Mouse (Mus musculus) left cerebral cortex, postnatal 10 days (tissue): ENCODE measurements at regions not wholly inside any gene's neighbourhood (a gene's known extent, or its start where the extent isn't known, plus 50 kb on each side); places are given as distances from the start of the nearest gene placed in this dataset.

Experiments used
- DNase-seq, 2 experiments: peaks; one replicate each; pipeline ENCODE4 v3.0.0; 2021 to 2022; ENCODE audit warnings: low spot score in 2 of 2, mixed read lengths in 1 of 2; ENCODE audit errors: extremely low spot score in 1 of 2
- intact Hi-C: fragments of 180-260 bp; cut with DNase I; formaldehyde crosslinking; loops from one replicate; pipeline ENCODE4 v1.15.1; 2025

DNA sequence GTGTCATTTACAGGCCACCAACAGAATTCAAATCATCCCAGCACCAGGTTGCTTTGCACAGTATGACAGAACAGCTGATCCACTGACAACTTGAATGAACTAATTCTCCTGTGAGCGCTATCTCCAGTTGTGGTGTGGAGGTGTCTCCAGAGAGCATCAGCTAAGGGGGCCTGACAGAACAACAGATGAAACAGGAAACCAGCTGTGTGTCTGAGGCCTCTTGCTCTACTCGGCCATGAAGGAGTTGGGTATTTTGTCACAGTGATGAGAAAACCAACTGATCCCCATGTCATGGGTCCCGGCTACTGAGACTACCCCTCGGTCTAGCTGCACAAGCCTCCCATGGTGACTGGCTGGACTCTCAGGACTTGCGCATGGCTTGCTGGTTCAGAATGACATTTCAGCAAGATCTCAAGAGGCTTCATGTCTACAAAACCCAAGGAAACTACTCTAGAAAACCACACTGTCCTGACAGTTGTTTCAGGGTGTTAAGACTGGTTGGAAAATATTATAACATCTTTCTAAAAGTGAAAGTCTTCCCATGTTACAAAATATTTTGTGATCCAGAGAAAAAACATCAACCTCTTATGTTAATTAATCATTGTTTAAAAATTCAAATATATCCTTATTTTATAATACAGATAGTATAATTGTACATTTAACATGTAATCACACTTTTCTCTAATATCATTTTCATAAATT lies 113.9 kb upstream of the Ufm1 start:
- intact Hi-C loops: no loop called here
- no peak for DNase-seq

DNA sequence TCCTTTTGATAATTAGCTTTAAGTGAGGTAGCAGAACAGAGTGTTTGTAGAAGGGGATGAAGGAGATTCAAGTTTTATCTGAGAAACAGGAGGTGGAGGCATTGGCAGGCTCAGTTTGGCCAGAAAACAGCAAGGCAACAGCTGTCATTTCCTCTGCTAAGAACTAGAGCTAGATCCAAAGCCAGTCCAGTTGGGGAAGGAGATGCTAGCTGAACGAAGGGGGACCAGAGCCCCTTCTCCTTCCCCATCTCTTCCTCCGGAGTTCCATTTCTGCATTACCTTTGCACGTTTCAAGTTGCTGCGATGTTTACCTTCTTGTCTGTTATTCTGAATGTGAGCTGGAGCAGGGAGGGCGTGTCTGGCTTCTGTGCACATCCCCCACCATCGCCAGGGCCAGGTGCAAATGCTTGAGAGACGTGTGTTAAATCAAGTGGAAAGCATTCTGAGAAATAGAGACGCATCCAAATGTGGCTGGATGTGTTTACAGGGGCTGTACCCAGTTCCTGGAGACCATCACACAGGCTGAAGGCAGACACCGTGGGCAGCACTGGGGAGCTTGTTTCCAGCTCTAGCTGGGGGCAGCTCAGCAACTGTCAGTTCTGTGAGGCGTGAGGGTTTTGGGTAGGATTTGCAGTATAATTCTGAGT lies 111.4 kb upstream of the Ufm1 start:
- intact Hi-C loops: no loop called here

DNA sequence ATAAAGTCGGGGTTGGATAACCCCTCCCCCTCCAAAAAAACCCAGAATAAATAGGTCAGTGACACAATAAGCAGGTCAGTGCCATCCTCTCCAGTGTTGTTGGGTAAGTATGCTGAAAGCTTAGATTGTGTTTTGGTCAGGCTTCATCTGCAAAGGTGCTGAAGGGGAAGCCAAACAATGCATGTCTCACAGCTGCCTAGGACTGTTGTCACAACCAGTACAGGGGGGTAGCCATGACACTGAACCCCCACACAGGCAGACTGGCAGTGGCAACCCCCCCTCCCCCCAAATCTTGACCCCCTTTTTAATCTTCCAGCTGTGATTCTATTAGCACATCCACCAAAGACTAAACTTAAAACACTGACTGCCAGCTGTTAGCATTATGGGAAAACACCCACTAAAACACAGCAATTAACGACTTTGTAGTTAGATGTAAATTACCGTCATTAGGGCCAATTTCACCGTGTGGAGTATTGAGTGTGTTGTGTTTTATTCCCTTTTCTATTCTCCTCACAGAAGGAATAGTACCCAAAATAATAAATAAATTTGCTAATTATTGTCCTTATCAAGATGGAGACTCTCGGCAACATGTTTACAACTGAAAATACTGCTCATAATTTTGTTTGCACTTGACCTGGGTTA lies 105.5 kb upstream of the Ufm1 start:
- no peak for DNase-seq
- intact Hi-C loops: no loop called here

More for the DNA sequence above, 111.4 kb upstream of the Ufm1 start:
- DNase-seq: peak in 1 of 2 experiments; percentile 4

DNA sequence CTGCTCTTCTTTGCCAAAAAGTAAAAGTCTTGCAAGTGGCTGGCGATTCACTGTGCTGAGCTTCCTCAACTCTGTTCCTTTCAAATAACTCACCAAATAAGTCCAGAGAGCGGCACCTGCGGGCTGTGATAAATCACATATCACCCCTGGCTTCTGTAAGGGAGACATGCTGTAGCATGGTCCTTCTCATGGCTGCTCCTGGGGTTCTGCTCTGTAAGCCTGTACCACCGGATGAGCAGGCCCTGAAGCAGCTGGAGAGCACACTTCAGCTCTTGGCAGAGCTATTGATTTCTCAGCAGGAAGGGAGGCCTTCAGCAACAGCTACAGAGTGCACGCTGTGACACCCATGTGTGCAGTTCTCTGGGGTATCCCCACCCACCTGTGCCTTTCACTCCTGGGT lies 101.5 kb upstream of the Ufm1 start:
- DNase-seq: no peak
- intact Hi-C loops: no loop called here

DNA sequence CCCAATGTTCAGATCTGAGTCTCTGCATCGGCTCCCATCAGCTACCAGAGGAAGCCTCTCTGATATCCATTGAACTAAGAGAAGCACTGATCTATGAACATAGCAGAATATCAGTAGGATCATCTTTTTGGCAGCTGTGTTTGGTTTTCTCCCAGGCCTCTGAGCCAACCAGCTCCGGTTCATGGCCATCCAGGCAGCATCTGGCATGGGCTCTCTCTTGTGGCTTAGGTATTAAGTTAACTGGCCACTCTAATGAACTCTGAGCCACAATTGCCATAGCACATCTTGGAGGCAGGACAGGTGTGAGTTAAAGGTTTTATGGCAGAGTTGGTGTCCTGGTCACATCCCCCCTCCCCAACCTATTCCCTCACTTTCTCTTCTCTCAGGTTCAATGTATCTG lies 90.2 kb upstream of the Ufm1 start:
- intact Hi-C loops: no loop called here
- no peak for DNase-seq

DNA sequence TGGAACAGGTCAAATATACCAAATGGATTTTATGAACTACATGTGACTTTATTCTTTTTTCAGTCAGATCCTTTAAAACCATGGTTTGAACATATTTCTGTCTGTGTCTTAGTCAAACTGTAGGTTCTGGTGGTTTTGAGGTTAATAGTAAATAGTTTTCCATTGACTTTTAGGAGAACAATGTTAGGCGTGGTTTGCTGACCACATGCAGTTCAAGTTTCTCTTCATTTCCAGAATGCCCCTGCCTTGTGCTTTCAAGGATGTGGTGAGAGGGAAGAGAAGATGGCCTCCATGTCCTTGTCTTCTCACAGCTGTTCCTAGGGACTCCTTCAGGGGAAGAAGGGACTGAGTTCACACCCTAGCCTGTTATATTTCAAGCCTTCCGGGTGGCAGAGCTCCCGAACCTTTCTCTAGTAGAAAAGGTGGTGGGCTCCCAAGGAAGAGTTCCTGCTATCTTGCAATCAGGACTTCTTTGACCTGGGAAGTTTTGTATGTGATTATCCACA lies 76.1 kb upstream of the Ufm1 start:
- intact Hi-C loops: no loop called here

DNA sequence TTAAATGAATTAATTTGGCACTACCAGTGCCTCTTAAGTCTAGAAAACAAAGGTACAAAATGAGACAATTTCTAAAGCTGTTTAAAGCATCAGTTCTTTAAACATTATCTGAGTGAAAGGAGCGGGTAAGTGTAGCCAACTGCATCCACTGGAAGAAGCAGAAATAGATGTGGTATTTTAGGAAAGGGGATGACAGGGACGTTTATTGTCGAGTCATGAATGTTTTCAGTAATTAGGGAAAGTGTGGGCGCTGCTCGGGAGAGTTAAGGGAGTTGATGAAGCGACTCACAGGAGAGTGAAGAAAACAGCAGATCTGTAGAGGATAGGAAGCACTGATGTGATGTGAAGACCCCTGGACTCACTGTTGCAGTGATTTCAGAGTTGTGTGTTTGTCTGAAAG lies 68.1 kb upstream of the Ufm1 start:
- no peak for DNase-seq
- intact Hi-C loops: no loop called here

More for the DNA sequence above, 76.1 kb upstream of the Ufm1 start:
- DNase-seq: no peak

DNA sequence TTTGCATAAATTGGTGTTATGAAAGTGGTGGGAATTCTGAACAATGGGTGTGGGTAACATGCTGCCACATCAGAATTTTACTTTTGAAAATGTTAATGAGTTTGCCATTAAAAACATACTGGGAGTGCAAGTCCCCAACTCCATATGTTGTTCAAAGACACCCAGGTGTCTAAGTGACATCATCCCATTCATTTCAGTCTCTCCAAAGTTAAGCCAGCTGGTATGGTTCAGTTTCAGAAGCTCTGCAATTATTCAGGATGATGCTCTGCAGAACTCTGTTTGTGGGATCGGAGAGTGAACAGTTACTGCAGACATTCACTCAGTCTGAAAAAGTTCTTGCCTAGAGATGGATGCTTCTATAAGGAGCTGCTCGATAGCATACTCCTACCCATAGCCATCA lies 56.3 kb upstream of the Ufm1 start:
- intact Hi-C loops: no loop called here
- DNase-seq: peak in 1 of 2 experiments; percentile 13

DNA sequence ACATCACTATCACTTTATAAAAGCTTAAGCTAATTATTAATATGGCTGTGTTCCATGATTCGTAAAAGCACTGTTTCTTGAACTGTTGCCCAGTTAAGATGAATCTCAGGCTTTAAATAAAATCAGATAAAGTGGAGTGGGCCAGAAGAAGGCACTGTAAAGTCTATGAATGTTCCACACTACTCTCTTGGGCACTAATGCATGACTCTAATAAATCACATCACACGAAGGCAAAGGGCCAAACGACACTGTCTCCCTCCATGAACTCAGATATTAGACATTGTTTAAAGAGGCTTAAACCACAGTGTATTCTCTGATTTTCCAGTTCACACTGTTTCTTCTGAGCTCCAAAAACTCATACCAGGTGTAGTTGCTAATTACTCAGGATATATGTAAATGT lies 55.9 kb upstream of the Ufm1 start:
- no peak for DNase-seq
- intact Hi-C loops: no loop called here

DNA sequence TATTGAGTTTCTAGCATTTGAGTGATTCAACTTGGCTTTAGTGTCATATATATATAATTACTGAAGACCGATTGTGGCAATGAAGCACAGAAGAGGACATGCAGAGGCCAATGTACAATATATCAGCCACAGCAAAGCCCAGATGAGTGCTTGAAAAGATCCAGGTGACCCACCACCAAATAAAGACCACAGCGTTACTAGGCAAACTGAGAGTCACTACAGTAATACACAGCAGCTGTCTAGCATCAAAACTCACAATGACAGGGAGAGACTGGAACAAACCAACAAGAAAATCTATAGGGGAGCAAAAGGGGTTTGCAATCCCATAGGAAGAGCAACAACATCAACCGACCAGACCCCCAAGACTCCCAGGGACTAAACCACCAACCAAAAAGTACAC lies 54.3 kb upstream of the Ufm1 start:
- no peak for DNase-seq
- intact Hi-C loops: no loop called here

DNA sequence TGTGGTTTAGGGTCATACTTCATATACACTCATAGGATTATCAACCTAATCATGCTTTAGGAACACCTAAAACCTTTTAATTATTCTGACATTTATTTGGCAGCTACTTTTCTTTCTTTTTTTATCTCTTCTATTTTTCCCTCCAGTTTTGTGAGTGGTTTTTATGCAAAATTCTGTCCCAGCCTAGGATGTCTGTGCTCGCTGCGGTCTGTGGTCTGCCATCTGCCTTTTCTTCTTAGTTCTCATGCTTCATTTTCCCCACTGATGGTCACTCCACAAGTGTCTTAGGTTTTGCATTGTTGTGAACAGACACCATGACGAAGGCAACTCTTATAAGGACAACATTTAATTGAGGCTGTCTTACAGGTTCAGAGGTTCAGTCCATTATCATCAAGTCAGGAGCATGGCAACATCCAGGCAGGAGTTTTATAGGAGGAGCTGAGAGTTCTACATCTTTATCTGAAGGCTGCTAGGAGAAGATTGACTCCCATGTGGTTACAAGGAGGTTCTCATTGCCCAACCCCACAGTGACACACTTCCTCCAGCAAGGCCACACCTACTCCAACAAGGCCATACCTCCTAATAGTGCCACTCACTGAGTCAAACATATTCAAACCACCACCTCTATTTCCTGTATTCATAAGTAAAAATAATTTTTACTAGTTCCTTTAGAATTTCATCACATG lies 50.5 kb upstream of the Ufm1 start:
- no peak for DNase-seq
- intact Hi-C loops: no loop called here
